Mouse (Mus musculus) heart, embryonic 11.5 days (tissue): Measurements from ENCODE around the gene Olig2. TPM values are rescaled to one million over a fixed set of nuclear protein-coding genes. Genes with fewer than 3 reads are reported as not detected.

Experiments used
- ATAC-seq: fragments of 200-750 bp; cut with Nextera tagmentation; replicated peaks from 2 replicates; pipeline ENCODE4 v1.8.0; 2017; ENCODE audit warnings: moderate library complexity; ENCODE audit not compliant: insufficient number of reproducible peaks, low FRiP score, low TSS enrichment
- H3K27ac ChIP-seq: fragments of 300-500 bp; sonication (generic); 2 replicates; pipeline ENCODE4 v1.5.1; 2014; ENCODE audit warnings: mild to moderate bottlenecking, low read depth, low read length
- H3K27me3 ChIP-seq: fragments of 300-500 bp; sonication (generic); 2 replicates; pipeline ENCODE4 v1.6.1; 2014; ENCODE audit warnings: mild to moderate bottlenecking, low read length, mixed read lengths; ENCODE audit not compliant: control insufficient read depth, insufficient read depth
- H3K36me3 ChIP-seq: fragments of 300-500 bp; sonication (generic); 2 replicates; pipeline ENCODE4 v1.6.1; 2014; ENCODE audit warnings: mild to moderate bottlenecking, low read length, moderate library complexity, mixed read lengths; ENCODE audit not compliant: control insufficient read depth, insufficient read depth
- H3K4me1 ChIP-seq: fragments of 300-500 bp; sonication (generic); 2 replicates; pipeline ENCODE4 v1.6.1; 2014; ENCODE audit warnings: low read length; ENCODE audit not compliant: control insufficient read depth, insufficient read depth
- H3K4me2 ChIP-seq: fragments of 300-500 bp; sonication (generic); 2 replicates; pipeline ENCODE4 v1.6.1; 2014; ENCODE audit warnings: mild to moderate bottlenecking, moderate library complexity
- H3K4me3 ChIP-seq: fragments of 300-500 bp; sonication (generic); 2 replicates; pipeline ENCODE4 v1.5.1; 2014; ENCODE audit warnings: low read depth, low read length
- H3K9ac ChIP-seq: fragments of 300-500 bp; sonication (generic); 2 replicates; pipeline ENCODE4 v1.6.1; 2014; ENCODE audit warnings: mild to moderate bottlenecking, low read depth, low read length, moderate library complexity
- H3K9me3 ChIP-seq: fragments of 300-500 bp; sonication (generic); replicated peaks from 2 replicates; pipeline ENCODE4 v1.6.1; 2016; ENCODE audit warnings: low read length; ENCODE audit not compliant: control insufficient read depth
- WGBS: fragments of 180-500 bp; shearing (Covaris S2); extraction: QIAGEN DNeasy Blood & Tissue Kit; methylation state at CpG from one replicate; pipeline ENCODE4 v1.1.7; 2014; ENCODE audit not compliant: insufficient replicate concordance; 5-methylcytosine and 5-hydroxymethylcytosine counted together
- polyA plus RNA-seq: library from polyadenylated mRNA; unstranded; fragments of >200 nt; fragmentation: Nextera tagmentation; extraction: Ambion mirVana; gene quantifications from 2 replicates; pipeline ENCODE4 v1.2.1, GENCODE M21; 2014

The Olig2 gene
- polyA plus RNA-seq, 1 experiment from 2014 or later, result 0.06 TPM

- no peak overlapping the region for H3K9ac ChIP-seq
- H3K27me3 ChIP-seq, result peaks cover 98% of the 10 kb centered on the region
- no peak overlapping the region for H3K27ac ChIP-seq
- no peak for ATAC-seq
- no peak overlapping the region for H3K4me3 ChIP-seq
- WGBS, result 2% methylated on average over 35 of the region's 35 CpGs
- no peaks in the 10 kb centered on the region for H3K9me3 ChIP-seq
- peak overlapping the region; percentile 50; the same call in 1 of the 2 replicates for H3K4me2 ChIP-seq
- no peaks in the 10 kb centered on the region for H3K36me3 ChIP-seq
- peaks cover 22% of the 10 kb centered on the region for H3K4me1 ChIP-seq
Observed at GRCm38 (mm10) chr16:91223327-91224067, 1.8 kb upstream of the Olig2 start.

- Histone ChIP-seq H3K4me2 (no peak overlapping the region), H3K36me3 (no peaks in the 10 kb centered on the region), H3K27me3 (peaks cover 98% of the 10 kb centered on the region), H3K4me1 (peaks cover 22% of the 10 kb centered on the region), H3K9ac (no peak overlapping the region), H3K9me3 (no peaks in the 10 kb centered on the region), H3K27ac (no peak overlapping the region), H3K4me3 (no peak overlapping the region)
- ATAC-seq, result no peak
- WGBS, result 6% methylated on average over 10 of the region's 10 CpGs
Observed at GRCm38 (mm10) chr16:91224068-91224402, 1.2 kb upstream of the Olig2 start.

- under 1% methylated on average over 26 of the region's 26 CpGs for WGBS
- Histone ChIP-seq H3K9me3 (no peaks in the 10 kb centered on the region), H3K9ac (no peak overlapping the region), H3K27ac (no peak overlapping the region), H3K27me3 (peaks cover 98% of the 10 kb centered on the region), H3K4me3 (peak overlapping the region; percentile 36), H3K4me2 (peak overlapping the region; percentile 60), H3K36me3 (no peaks in the 10 kb centered on the region), H3K4me1 (peaks cover 22% of the 10 kb centered on the region)
- no peak for ATAC-seq
Observed at GRCm38 (mm10) chr16:91224481-91225232, 600 bp upstream of the Olig2 start.

GRCm38 (mm10) chr16:91226038-91226882 is 1.0 kb downstream of the Olig2 start:
- Histone ChIP-seq H3K4me3 (peak overlapping the region; percentile 18; the same call in 1 of the 2 replicates), H3K36me3 (no peaks in the 10 kb centered on the region), H3K4me1 (peaks cover 19% of the 10 kb centered on the region), H3K9ac (no peak overlapping the region), H3K9me3 (no peaks in the 10 kb centered on the region), H3K27me3 (peaks cover 98% of the 10 kb centered on the region), H3K4me2 (peak overlapping the region; percentile 35), H3K27ac (no peak overlapping the region)
- 1% methylated on average over 60 of the region's 60 CpGs for WGBS
- no peak for ATAC-seq

- ATAC-seq, result no peak
Observed at GRCm38 (mm10) chr16:91226883-91227759, 1.9 kb downstream of the Olig2 start.

GRCm38 (mm10) chr16:91227760-91228043 is 2.4 kb downstream of the Olig2 start:
- H3K4me1 ChIP-seq, result peaks cover 17% of the 10 kb centered on the region
- H3K36me3 ChIP-seq, result no peaks in the 10 kb centered on the region
- H3K4me2 ChIP-seq, result no peak overlapping the region
- no peak overlapping the region for H3K4me3 ChIP-seq
- no peak overlapping the region for H3K9ac ChIP-seq
- H3K9me3 ChIP-seq, result no peaks in the 10 kb centered on the region
- ATAC-seq, result no peak
- no peak overlapping the region for H3K27ac ChIP-seq
- 4% methylated on average over 6 of the region's 6 CpGs for WGBS
- peaks cover 98% of the 10 kb centered on the region for H3K27me3 ChIP-seq

More at GRCm38 (mm10) chr16:91226883-91227759, 1.9 kb downstream of the Olig2 start:
- Histone ChIP-seq H3K36me3 (no peaks in the 10 kb centered on the region), H3K4me1 (peaks cover 19% of the 10 kb centered on the region), H3K27me3 (peaks cover 98% of the 10 kb centered on the region), H3K4me2 (peak overlapping the region; percentile 35), H3K9ac (no peak overlapping the region), H3K27ac (no peak overlapping the region), H3K4me3 (peak overlapping the region; percentile 18; the same call in 1 of the 2 replicates), H3K9me3 (no peaks in the 10 kb centered on the region)
- WGBS, result 2% methylated on average over 82 of the region's 85 CpGs

GRCm38 (mm10) chr16:91228238-91229071 is 3.2 kb downstream of the Olig2 start:
- Histone ChIP-seq H3K9me3 (no peaks in the 10 kb centered on the region), H3K9ac (no peak overlapping the region), H3K36me3 (no peaks in the 10 kb centered on the region), H3K4me2 (no peak overlapping the region), H3K4me3 (no peak overlapping the region), H3K4me1 (peaks cover 13% of the 10 kb centered on the region), H3K27me3 (peaks cover 98% of the 10 kb centered on the region), H3K27ac (no peak overlapping the region)
- ATAC-seq, result no peak
- WGBS, result 3% methylated on average over 30 of the region's 30 CpGs
